Mouse (Mus musculus) cerebellum, postnatal 14 days (tissue): Measurements from ENCODE around the gene Prom2.

Experiments
- DNase-seq, 2 experiments: peaks; one replicate each; pipeline ENCODE4 v3.0.0; 2021; ENCODE audit warnings: mixed read lengths in 2 of 2

Prom2 gene

DNA sequence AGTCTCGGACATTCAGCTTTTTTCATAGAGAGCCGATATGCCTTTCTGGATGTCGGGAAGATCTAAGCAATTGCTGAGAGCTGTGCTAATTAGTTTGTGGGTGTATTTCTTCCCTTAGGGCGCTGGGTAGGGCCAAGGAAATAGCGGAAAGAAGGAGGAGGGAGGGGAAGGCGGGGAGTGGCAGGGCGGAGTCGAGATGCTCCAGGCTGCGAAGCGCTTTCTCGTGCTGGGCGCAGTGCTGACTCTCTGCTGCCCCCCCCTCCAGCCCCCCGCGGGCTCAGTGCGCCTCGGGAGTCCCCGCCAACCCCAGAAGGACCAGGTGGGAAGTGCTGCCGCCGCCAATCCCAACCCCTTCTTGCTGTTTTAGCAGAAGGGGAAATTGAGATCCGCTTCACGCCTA lies 58.3 kb downstream of the Prom2 start:
- no peak for DNase-seq

- peak; percentile 49 to 51 for DNase-seq
Measured at GRCm38 (mm10) chr2:127482533-127482911, 58.7 kb downstream of the Prom2 start.

DNA sequence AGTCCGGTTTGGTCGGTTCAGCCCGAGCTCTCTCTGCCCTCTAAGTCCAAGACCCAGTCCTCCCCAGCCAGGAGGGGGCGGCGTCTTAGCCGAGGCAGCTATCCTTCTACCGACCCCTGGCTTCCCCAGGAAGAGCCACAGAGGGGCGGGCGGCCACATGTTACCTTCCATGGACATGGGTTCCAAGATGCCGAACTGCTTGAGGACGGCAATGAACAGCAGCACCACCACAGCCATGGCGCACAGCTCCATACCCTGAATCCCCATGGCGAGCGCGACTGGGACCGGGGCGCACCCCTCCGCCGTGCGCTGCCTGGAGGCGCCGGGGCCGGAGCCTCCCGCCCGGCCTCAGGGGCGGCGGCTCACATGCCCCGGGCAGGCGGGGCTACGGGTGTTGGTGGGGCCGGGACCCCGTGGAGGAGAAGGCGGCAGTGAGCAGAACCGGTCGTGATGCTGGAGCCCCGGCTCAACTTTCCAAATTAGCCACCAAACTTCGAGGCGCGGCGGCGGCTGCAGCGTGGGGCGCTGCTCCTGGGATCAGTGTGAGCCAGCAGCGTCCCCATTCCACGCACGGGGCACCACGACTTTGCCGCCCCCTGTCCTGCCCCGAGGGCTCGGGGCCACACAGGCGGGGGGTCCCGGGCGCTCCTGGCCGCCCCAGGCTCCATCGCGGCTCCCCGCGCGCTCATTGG lies 59.3 kb downstream of the Prom2 start:
- DNase-seq = no peak

DNA sequence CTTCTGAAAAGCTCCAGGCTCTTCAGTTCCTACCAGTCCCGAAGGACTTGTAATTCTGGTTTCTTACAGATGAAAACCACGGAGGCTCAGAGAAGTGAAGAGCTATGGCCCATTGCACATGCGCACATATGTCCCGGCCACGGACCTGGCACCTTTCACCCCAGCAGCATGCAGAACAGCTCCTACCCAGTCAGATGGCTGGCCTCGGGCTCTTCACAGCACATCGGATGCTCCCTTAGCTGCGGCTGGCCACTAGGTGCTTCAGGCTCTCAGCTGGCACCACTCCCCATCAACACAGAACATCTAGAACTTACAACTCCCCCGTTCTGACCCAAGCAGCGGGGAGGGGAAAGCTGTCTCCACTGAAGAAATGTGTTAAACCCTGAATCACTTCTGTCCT lies 61.5 kb downstream of the Prom2 start:
- peak in 1 of 2 experiments; percentile 33 for DNase-seq

DNA sequence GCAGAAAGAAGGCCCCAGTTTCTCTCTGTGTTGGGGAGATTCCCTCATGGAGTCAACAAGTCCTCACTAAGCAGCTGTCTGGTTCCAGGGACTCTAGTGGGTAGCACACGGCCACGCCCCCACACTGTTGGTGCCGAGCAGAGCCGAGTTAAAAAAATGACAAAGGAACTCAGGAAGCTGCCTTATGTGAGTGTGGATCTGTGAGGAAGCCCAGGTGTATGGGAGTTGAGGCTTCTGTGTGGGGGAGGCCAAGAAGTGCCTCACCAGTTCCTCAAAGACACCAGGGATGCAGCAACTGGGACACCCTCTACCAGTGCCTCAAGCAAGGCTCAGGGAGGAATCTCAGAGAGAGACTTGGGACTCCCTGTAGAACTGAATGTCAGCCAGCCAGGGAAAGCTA lies 62.1 kb downstream of the Prom2 start:
- no peak for DNase-seq
